Mouse (Mus musculus) left cerebral cortex, adult 9 months (tissue): Measurements from ENCODE around the gene Vps37b.

ENCODE experiments used
- DNase-seq, 2 experiments: peaks; one replicate each; pipeline ENCODE4 v3.0.0; 2022; ENCODE audit warnings: low spot score in 2 of 2

Gene Vps37b

GRCm38 (mm10) chr5:123979221-123979979 is 52.7 kb downstream of the Vps37b start:
- DNase-seq: no peak

GRCm38 (mm10) chr5:123978131-123978530 is 53.9 kb downstream of the Vps37b start:
- no peak for DNase-seq

- no peak for DNase-seq
These were observed 54.8 kb downstream of the Vps37b start for GRCm38 (mm10) chr5:123977231-123977630.

- no peak for DNase-seq
These were observed 56.3 kb downstream of the Vps37b start for GRCm38 (mm10) chr5:123975668-123976180.

GRCm38 (mm10) chr5:123974616-123975111 is 57.4 kb downstream of the Vps37b start:
- no peak for DNase-seq

- no peak for DNase-seq
These were observed 57.9 kb downstream of the Vps37b start for GRCm38 (mm10) chr5:123974179-123974485.

- DNase-seq: peak in 1 of 2 experiments; percentile 56
These were observed 58.5 kb downstream of the Vps37b start, which contains the start of gene Hip1r for GRCm38 (mm10) chr5:123973299-123974178. Hip1r (plus strand) TSS chr5:123973628.

GRCm38 (mm10) chr5:123972453-123972852 is 59.6 kb downstream of the Vps37b start:
- no peak for DNase-seq

- DNase-seq: no peak
These were observed 61.5 kb downstream of the Vps37b start for GRCm38 (mm10) chr5:123970576-123970975.

- DNase-seq: no peak
These were observed 62.9 kb downstream of the Vps37b start for GRCm38 (mm10) chr5:123969216-123969615.

- no peak for DNase-seq
These were observed 63.6 kb downstream of the Vps37b start for GRCm38 (mm10) chr5:123968468-123968867.

GRCm38 (mm10) chr5:123966759-123967158 is 65.3 kb downstream of the Vps37b start:
- no peak for DNase-seq

GRCm38 (mm10) chr5:123964208-123964607 is 67.9 kb downstream of the Vps37b start:
- no peak for DNase-seq

- DNase-seq: no peak
These were observed 71.0 kb downstream of the Vps37b start for GRCm38 (mm10) chr5:123961046-123961445.

- no peak for DNase-seq
These were observed 71.9 kb downstream of the Vps37b start for GRCm38 (mm10) chr5:123960129-123960528.

- DNase-seq: no peak
These were observed 73.1 kb downstream of the Vps37b start for GRCm38 (mm10) chr5:123959018-123959417.

- DNase-seq: no peak
These were observed 74.9 kb downstream of the Vps37b start for GRCm38 (mm10) chr5:123957213-123957612.
